Mouse (Mus musculus) megakaryocyte, embryonic 14.5 days (primary cell): ENCODE results near the gene Scp2.

Experiments
- FLI1 ChIP-seq: IDR thresholded peaks from 2 replicates; pipeline ENCODE4 v1.6.1; 2012; ENCODE audit warnings: low read length, inconsistent platforms, mixed read lengths
- GATA1 ChIP-seq: IDR thresholded peaks from 3 replicates; pipeline ENCODE4 v1.6.1; 2012; ENCODE audit warnings: mixed read lengths, low read length, inconsistent platforms, borderline replicate concordance

GRCm38 (mm10) chr4:108083032-108083735 lies 61.6 kb downstream of the Scp2 start:
- TF ChIP-seq FLI1, result no peak
- TF ChIP-seq GATA1, result no peak
